Mouse (Mus musculus) spleen, postnatal 0 days (tissue): ENCODE data around the gene Psmd2. TPM values are rescaled to one million over a fixed set of nuclear protein-coding genes. Genes with fewer than 3 reads are reported as not detected.

ENCODE experiments used
- microRNA counts: library from miRNA; unstranded; fragments of <30 nt; microRNA quantifications from one replicate; lab custom pipeline; 2015
- polyA plus RNA-seq: library from polyadenylated mRNA; unstranded; fragments of >200 nt; fragmentation: Nextera tagmentation; extraction: Ambion mirVana; gene quantifications from 2 replicates; pipeline ENCODE4 v1.2.1, GENCODE M21; 2015

Gene Psmd2
- polyA plus RNA-seq, result 151 and 154 TPM in 2 replicates

DNA sequence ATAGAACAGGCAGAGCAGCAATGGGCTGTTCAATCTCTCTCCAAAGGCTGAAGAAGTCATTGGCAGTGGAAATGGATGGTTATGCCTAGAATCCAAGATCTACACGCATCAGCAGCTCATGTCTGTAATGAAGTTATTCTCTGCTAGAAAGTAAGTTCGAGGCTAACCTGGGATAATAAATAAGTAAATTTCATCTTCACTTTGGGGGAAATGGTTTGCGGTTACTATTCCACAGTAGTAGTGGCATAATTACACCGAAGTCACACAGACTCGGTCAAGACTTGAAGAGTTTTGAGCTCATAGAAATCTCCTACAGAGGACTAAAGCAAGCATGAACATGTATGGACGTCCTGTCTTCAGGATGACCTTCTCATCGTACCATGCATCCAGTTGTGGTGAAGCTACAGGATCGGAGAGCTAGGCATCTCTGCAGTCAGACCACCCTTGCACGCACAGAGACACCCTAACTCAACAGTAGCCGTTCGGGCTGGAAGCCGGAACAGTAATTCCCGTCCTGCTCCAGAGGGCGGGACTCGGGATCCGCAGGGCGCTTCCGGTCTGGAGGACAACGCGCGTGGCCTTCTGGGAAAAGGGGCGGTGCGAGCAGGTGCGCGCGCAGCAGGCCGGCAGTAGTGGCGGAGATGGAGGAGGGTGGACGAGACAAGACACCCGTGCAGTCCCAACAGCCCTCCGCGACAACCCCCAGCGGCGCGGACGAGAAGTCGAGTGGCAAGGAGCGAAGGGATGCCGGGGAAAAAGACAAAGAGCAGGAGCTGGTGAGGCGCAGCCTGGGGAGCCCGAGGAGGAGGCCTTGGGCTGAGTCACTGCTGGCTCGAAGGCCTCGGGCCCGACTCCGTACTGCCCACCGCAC is at the start of gene Psmd2:
Psmd2 (plus strand) TSS at position 577 of the 871 bp plus-strand sequence.

DNA sequence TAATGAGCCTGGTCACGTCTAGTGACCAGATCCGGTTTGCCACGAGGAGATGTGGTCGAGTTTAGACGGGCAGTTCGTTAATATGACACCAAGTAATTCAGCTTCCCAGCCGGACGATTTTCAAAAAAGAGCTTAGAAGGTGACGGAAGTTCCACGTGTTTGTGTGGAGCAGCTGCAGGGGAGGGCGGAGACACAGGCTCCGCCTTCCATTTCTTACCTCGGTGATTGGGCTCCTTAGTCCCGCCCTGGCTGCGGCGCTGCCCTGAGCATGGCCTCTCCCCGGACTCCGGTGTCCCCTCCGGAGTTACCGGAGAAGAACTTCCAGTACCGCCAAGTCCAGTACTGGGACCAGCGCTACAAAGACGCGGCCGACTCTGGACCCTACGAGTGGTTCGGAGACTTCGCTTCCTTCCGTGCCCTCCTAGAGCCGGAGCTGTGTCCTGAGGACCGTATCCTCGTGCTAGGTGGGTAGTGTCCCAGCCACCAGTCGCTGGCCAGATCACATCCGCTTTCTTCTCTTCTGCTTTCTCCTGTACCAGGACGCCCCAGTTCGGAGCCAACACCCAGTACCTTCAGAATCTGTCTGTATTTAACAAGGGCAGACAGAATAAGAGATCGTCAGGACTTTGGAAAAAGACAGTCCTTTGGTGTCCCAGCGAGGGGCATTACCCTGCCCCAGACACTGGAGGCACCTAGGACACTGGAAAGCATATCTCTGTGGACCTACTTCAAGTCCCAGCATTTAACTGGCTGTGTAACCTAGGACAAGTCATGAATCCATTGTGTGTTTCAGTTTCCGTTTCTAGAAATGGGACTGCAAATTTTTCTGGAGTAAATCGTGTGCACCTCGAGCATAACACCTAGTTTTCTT is 39.9 kb upstream of the Psmd2 start, which contains the start of the genes Eef1akmt4, Gm49333 and Alg3:
Eef1akmt4 (plus strand) TSS at position 237 of the 871 bp plus-strand sequence.
Gm49333 (plus strand) TSS at position 254 of the 871 bp plus-strand sequence.
Alg3 (minus strand) TSS at position 379 of the 871 bp plus-strand sequence.

GRCm38 (mm10) chr16:20621191-20621990 is 30.1 kb upstream of the Psmd2 start, which contains the start of gene Camk2n2:
TSS of gene Camk2n2 (minus strand) at chr16:20621287.

GRCm38 (mm10) chr16:20629731-20630634 is 21.5 kb upstream of the Psmd2 start, which contains the start of gene Ece2:
TSS of gene Ece2 (plus strand) at chr16:20629828.

GRCm38 (mm10) chr16:20668013-20668412 is 16.6 kb downstream of the Psmd2 start, which contains the start of gene Eif4g1:
TSS of gene Eif4g1 (plus strand) at chr16:20668313.

DNA sequence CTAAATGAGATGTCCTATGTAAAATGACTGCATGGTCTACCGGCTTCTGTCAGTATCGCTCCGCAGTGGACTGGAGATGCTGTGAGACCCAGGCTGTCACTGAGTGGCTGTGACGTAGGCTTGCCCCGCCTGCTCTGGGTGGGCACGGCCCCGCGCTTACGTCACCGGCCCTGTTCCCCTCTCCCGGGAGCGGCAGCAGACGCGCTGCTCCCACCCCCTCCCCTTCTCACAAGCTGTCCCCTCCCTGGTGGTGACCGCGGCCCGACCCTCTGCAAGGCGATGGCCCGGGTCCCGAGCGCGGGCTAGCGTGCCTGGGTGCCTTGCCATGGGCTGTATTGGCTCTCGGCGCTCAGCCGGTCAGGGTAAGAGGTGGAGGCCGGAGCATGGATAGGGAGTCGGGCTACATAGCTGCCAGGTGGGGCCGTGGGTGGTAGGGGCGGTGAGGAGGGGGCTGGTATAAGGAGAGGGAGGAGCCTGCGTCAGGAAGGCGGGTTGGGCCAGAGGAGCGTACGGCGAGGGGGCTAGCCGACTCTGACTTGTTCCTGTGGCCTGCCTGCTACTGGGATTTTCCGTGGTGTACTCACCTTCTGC is 41.8 kb downstream of the Psmd2 start, which contains the start of gene Fam131a:
Fam131a (plus strand) TSS at position 131 of the 591 bp plus-strand sequence.

MicroRNAs within 50 kb of the gene (microRNA counts, 519-probe panel; counts per million panel counts)
- 6,369 counts per million, percentile 54 among the panel's probes with 10 or more counts for microRNA mmu-miR-1224 (lab: Ali Mortazavi, UCI)

Other genes starting within 250 kb of the Psmd2 start
- 31.3 and 36.3 TPM in 2 replicates for gene Abcc5, start 225.3 kb upstream of the Psmd2 start, polyA plus RNA-seq
- gene Eif2b5, start 152.8 kb upstream of the Psmd2 start, polyA plus RNA-seq, result 42.9 and 44.8 TPM in 2 replicates
- gene Dvl3, start 134.7 kb upstream of the Psmd2 start, polyA plus RNA-seq, result 5.3 and 6.5 TPM in 2 replicates
- gene Ap2m1, start 116.2 kb upstream of the Psmd2 start, polyA plus RNA-seq, result 274 and 285 TPM in 2 replicates
- 30.9 and 32.4 TPM in 2 replicates for gene Abcf3, start 103.1 kb upstream of the Psmd2 start, polyA plus RNA-seq
- gene Vwa5b2, start 62.2 kb upstream of the Psmd2 start, polyA plus RNA-seq, result 0.07 and 0.22 TPM in 2 replicates
- 16.6 and 16.8 TPM in 2 replicates for gene Eef1akmt4, start 40.1 kb upstream of the Psmd2 start, polyA plus RNA-seq
- not detected in 2 replicates for gene Gm49333, start 40.0 kb upstream of the Psmd2 start, polyA plus RNA-seq
- 16.0 and 16.1 TPM in 2 replicates for gene Alg3, start 39.9 kb upstream of the Psmd2 start, polyA plus RNA-seq
- 0.12 and 0.33 TPM in 2 replicates for gene Camk2n2, start 30.4 kb upstream of the Psmd2 start, polyA plus RNA-seq
- gene Ece2, start 21.8 kb upstream of the Psmd2 start, polyA plus RNA-seq, result 0.06 TPM in 1 of 2 replicates, not detected in the other
- 82.1 and 83.1 TPM in 2 replicates for gene Eif4g1, start 16.7 kb downstream of the Psmd2 start, polyA plus RNA-seq
- gene Fam131a, start 41.6 kb downstream of the Psmd2 start, polyA plus RNA-seq, result 1.3 and 3.4 TPM in 2 replicates
- 55.6 and 56.8 TPM in 2 replicates for gene Polr2h, start 66.0 kb downstream of the Psmd2 start, polyA plus RNA-seq
- 7.5 and 14.1 TPM in 2 replicates for gene Clcn2, start 66.1 kb downstream of the Psmd2 start, polyA plus RNA-seq
- gene Chrd, start 81.5 kb downstream of the Psmd2 start, polyA plus RNA-seq, result 0.69 and 1.0 TPM in 2 replicates
- 0.23 and 0.34 TPM in 2 replicates for gene Thpo, start 82.9 kb downstream of the Psmd2 start, polyA plus RNA-seq